Mouse (Mus musculus): ENCODE results near the gene Tmem140.

The Tmem140 gene

DNA sequence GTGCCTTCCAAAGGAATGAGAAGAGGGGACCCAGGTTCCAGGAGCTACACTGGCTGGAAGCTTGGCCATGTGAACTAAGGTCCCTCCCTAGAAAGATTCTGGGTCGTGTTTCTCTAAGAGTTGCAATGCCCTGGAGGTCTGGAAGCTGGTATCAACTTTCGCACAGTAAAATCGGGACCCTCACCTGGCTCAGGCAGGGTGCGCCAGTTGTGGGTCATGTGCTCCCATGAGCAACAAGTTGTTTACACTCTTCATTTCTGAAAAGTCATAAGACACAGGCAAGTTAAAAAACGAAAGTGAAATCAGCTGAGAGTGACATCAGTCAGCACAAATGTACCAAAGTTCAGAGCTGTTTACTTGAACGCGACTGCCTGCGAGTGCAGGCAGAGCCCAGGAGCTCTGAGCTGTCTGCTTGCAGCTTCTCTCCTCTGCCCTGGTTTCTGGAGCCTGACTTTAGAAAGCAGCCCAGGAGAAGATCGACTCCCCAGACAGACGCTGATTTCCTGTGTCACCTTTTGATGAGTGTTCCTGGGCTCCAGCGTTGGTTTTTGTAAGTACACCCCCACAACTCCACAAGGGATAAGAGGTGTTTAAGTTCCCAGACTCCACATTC lies at the start of gene Tmem140:
Gene Tmem140, plus strand, starts transcription at position 356 of the 613 bp plus-strand sequence.
- peak; percentile 57 to 60 for DNase-seq (ENCODE audit: low spot score in 2 of 2)

DNA sequence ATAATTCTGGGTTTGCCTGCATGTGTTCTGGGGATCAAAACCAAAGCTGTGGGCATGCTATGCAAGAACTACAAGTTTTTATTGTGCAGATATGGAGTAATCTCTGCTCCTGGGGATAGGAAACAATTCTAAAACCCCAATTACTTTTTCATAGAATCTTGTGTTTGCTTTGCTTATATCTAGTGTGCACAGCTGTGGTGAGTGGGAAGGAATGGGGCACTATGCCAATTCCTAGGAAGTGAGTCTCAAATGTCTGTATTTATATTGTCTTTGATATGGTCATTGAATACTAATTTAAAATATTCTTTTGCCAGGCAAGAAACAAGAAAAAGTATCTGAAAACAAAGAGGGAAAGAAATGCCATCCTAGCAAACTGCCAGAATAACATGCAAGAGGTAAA lies 38.5 kb upstream of the Tmem140 start:
- no peak for DNase-seq (ENCODE audit: low spot score in 2 of 2)

DNA sequence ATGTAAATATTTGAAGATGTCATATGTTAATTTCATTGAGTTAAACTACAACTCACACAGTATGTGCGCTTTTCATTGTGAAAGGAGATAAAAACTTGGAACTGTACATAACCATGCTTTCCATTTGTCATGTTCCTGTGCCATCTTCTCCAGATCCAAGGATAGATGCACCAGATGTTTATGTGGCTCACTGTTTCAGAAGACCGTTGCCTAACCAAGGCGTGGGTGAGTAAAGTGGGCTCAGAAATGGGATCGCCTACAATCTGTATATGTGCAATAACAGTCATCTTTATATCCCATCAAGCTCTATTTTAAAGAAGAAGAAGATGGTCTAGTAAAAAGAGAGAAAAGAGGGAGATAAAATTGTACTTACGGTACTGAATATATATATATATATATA lies 30.6 kb upstream of the Tmem140 start:
- DNase-seq (ENCODE audit: low spot score in 2 of 2): no peak

DNA sequence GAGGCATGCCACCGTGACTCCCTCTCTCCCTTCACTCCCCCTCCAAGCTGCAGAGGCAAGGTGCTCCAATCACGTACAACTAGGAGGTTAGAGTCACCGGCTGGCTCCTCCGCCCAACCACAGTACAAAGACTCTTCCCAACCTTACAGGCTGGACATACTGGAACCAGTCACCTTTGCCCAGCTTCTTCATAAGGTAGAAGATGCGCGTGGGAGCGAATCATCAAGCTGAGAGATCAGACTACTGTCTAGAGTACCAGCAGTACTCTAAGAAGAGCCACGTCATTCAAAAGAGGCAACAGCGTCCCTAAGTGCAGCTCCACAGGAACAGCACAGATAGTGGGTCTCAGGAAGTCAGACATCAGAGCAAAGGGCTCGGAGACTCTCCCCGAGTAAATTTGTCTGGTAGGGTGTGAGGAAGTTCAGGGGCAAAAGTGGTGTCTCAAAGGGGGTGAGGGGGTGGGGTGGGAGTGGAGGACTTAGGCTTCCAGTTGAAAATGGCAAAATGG lies 1.3 kb upstream of the Tmem140 start:
- peak in 1 of 2 experiments; percentile 27 for DNase-seq (ENCODE audit: low spot score in 2 of 2)

DNA sequence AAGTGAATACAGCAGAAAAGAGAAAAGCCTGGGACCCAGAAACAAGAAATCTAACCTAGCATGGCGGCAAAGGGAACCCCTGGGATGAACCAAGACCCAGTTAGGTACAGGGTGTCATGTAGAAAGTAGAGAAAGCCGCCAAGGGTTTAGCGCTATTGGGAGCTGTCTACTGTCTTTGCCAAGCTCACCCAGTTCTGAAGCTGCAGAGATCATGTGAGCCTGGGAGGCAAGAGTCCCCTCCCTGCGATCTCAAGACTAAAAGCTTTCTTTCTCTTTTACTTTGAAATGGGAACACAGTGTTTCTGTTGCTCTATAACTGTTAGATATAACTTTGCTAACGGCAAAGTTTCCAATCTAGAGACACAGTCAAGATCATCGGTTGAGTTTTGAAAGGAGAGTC lies 565 bp upstream of the Tmem140 start:
- DNase-seq (ENCODE audit: low spot score in 2 of 2): peak; percentile 38 to 45

DNA sequence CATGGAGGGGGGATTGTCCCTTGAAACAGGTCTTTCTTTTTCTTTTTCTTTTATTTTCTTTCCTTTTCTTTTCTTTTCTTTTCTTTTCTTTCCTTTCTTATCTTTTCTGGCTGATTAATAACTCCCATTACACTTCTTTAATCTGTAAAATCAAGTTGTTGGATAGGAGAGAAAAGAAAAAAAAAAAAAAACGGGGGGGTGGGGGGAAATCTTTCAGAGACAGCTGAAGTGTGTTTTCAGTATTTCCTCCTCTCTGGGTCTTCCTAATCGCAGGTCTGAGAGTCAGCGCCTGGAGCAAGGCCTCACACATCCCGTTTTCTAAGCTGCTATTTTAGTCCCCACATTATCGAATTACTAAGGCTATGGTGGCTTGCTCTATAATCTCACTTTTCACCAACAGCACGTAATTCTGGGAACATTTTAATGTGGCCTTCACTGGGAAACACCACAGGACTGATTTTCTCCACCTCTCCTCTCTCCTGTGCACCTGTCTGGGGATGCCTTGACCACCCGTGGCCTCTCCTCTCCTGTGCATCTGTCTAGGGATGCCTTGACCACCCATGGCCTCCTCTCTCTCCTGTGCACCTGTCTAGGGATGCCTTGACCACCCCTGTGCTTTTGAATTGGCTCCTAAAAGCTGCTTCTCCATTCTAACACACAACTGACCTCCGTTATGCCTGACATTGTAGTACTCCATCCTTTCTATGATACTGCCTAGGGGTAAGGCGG lies 1.0 kb downstream of the Tmem140 start:
- no peak for DNase-seq (ENCODE audit: low spot score in 2 of 2)

DNA sequence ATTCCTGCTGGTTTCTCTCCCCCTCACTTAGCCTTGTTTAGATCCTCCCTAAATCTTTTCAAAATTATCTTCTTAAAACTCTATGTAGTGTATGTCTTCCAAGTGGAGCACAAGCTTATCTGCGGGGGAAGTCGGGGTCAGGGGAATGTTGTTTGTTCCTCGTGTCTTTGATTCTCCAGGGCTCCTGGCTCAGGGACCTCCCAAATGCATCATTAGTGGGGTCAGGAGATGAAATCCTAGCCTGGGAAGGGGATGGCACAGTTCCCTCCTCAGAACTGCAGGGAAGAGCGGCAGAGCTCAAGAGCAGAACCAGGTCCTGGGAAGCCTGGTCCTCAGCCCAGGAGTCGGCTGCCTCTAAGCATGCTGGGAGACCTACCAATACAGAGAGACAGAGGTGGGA lies 2.3 kb downstream of the Tmem140 start:
- DNase-seq (ENCODE audit: low spot score in 2 of 2): no peak

DNA sequence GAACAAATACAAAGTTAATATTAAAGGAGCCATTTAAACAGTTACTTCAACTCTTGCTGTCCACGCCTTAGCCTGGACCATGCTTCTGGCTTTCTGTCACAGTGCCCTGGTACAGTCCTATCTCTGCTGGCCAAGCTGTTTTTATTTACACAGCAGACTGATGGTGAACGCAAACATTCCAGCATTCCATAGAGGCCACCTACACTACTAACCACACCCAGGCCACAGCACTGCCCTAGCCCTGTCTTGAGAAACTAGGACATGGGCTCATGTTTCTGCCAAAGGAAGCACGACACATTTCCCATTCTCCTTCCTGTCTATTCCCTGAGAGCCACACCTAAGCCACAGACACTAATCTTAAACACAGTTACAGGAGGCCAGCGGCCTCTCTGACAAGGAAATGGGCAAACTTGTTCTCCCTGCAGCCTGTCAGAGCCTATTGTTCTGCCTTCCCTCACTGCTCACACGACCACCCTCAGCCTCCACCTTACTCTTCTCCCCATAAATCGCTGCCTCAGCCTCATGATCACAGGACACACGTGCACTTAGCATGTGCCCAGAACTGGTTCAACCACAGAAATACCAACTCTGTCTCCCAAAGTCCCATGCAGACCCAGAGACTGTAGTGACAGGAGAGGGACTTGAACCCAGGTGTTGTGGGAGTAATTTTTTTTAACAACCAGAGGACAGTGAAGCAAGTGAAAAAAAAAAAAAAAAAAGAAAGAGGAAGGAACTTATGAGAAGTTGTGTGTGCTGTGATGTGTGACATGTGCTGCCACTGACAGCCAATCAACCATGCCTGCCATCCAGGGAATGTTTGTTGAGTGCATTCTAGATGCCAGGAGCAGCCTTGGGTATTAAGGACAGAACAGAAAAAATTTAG lies 3.0 kb downstream of the Tmem140 start:
- no peak for DNase-seq (ENCODE audit: low spot score in 2 of 2)

DNA sequence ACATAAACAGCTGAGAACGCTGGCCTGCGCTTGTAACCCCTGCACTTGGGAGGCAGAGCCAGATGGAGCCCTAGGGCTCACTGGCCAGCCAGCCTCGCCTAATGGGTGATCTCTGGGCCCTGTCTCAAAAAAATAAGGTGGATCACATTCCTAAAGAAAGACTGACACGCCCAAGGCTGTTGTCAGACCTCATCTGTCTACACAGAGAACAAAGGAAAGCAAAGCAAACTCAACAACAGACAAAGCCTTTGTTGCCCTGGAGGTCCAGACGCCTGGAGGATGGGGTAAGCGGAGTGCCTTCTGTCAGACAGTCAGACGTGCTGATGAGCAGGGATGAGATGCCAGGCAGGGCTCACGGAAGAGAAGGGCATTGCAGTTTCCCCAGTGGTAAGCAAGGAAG lies 3.8 kb downstream of the Tmem140 start:
- no peak for DNase-seq (ENCODE audit: low spot score in 2 of 2)

DNA sequence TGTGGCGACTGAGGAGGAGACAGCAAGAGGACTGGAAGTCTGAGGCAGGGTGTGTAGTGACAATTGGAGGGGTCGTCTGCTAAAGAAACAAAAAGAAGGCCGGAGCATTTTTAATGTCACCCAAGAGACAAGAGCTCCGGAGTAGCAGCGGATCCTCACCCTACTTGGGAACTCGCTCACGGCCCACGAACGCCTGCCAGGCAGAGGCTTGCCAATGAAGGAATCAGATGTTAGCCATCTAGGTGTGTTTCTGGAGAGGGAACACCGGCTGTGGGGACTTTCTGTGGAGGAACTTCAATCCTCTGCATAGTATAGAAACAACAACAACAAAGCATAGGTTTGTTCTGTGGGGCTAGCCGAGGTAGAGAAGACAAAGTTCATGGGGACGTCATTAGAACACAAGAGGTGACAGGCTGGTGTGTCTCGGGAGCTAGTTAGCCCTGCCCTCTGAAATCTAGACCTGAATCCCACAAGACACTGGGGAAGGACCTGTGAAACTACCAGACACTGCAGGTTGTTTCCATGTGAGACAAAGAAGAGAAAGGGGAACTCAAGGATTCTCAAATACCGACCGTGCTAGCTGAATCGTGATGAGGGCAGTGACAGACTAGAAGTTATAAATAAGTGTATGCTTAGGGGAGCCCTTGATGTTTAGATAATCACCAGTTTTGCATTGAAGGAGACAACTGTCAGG lies 4.5 kb downstream of the Tmem140 start:
- DNase-seq (ENCODE audit: low spot score in 2 of 2): no peak

DNA sequence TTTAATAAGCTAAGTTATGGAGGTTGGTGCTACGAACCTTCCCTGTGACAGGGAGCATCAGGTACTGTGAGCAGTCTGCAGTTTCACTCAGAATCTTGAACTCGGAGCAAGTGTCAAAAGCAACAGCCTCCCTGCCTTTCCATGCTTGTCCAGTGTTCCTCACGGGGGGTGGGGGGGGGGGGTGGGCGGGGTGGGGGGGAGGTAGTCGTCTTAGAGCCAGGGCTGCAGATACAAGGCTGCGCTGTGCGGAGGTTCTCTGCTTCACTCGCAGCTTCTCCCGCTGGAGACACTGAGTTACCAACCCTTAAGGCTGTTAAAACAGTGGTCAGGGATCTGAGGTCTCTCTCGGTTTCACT lies 5.0 kb downstream of the Tmem140 start:
- no peak for DNase-seq (ENCODE audit: low spot score in 2 of 2)

DNA sequence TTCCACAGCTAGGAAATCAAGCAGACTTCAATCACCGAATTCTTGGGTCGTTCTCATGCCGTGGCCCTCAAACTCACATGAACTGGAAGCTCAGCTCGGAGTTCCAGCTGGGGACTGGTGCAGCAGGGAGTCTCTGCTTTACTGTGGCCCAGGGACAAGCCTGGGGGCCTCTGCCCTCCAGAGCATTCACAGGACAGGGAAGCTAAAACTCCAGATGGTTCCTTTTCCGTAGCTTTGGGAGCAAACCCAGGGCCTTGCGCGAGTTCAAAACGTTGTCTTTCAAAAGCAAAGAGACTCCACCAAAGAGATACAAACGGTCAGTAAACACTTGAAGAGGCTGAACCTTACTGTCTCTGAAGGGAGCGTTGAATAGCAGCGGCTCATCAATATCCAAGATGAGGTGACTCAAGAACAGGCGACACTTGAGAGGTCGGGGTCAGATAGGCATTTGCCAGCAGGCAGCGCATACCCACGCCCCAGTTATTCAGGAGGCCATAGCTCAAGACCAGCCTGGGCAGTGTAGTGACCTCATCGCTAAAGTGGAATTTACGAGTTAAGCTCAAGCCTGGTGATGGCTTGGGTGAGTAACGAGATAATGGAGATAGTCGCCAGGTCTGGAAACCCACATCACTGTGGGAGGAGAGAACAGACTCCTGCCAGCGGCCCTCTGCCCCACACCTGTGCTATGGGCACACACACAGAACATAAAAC lies 5.7 kb downstream of the Tmem140 start:
- DNase-seq (ENCODE audit: low spot score in 2 of 2): no peak

DNA sequence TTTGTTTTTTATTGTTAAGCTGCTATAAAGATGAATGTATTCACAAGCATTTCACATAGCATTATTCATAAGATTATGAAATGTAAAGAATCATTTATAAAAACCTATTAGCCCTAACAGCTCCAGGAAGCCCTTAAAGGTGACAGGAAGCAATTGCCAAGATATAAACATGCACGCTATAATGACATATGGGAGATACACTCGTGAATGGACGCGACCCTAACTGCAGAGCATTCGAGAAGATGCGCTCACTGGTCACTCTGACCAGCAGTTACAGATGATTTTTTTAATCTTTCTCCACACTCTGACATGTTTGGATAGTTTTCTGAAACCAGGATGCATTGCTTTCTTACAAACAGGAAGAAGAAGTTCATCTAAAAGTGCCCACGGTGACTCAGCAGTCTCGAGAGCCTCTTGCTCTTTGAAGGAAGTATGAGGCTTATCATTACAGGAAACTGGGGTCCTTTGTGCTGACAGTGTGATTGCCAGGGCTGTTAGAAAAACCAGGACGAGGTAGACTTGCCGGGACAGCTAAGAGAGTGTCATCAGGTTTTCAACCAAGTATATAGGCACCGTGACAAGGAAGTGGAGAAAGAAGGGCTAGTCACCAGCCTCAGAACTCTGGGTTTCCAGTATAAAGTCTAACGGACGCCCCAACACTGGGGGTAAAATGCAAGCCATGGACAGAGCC lies 6.4 kb downstream of the Tmem140 start:
- peak; percentile 45 to 66 for DNase-seq (ENCODE audit: low spot score in 2 of 2)

DNA sequence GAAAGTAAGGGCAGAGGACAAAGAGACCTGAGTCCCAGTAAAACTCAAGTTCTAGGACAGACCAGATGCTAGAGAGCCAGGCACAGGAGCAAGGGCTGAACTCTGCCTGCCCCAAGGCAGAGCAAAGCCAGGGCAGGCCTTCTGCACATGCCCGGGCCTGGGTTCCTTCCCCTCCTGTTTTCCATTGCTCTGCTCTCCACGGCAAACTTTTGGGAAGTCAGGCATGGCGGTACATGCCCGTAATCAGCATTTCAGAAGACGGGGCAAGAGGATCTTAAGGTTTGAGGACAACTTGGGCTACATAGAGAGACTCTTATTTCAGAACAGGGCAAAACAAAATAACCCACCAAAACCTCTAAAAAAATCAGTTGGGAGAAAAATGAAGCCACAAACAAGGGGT lies 7.2 kb downstream of the Tmem140 start:
- no peak for DNase-seq (ENCODE audit: low spot score in 2 of 2)

DNA sequence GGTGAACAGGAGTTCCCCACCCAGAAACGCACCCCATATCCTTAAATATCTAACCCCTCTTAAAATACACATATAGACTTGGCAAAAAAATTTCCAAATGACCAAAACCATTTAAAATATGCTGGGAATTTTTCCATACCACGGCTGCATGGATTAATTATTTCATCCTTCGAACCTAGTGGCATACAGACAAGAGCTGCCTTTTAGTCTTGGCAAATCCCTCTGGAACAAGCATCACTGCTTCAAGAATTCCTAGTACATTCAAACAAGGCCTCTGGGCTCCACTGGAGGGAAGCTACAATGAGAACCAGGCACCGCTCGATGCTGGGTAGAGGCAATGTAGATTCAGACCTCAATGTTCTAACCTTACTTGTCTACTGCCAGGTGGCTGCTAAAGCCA lies 7.8 kb downstream of the Tmem140 start:
- no peak for DNase-seq (ENCODE audit: low spot score in 2 of 2)

DNA sequence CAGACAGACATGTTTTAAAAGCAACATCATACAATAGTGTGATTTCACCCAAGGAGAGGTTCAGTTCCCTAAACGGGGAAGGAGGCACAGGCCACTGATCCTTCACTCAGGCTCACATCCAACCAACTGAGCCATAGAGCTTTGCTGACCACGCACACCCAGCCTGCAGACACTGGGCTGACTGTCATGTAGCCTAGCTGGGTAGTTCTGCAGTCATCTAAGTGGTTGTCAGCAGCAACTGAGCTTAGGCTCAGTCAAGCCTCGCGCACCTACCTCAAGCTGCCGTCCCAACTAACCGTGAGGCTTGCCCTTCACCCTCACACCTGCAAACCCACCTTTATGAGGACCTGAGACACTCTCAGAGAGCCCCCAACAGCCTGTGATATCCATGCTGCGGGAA lies 9.0 kb downstream of the Tmem140 start:
- DNase-seq (ENCODE audit: low spot score in 2 of 2): no peak

DNA sequence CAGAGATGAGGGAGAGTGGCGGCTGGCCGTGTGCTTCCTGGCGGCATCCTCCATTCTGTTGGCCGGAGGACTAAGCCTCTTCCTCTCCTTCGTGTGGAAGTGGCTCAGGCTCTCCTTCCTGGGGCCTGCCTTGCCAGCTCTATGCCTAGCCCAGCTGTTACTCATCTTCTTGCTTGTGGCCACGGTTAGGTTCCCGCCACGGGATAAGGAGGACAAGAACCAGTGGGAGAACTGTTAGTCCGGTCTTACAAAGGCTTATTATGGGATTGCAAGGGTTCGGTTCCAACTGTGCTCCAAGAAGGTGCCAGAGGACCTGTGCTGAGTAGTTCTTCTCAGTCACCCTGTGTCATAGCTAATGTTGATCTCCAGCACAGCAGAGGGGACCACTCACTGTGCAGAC lies 9.9 kb downstream of the Tmem140 start:
- no peak for DNase-seq (ENCODE audit: low spot score in 2 of 2)

DNA sequence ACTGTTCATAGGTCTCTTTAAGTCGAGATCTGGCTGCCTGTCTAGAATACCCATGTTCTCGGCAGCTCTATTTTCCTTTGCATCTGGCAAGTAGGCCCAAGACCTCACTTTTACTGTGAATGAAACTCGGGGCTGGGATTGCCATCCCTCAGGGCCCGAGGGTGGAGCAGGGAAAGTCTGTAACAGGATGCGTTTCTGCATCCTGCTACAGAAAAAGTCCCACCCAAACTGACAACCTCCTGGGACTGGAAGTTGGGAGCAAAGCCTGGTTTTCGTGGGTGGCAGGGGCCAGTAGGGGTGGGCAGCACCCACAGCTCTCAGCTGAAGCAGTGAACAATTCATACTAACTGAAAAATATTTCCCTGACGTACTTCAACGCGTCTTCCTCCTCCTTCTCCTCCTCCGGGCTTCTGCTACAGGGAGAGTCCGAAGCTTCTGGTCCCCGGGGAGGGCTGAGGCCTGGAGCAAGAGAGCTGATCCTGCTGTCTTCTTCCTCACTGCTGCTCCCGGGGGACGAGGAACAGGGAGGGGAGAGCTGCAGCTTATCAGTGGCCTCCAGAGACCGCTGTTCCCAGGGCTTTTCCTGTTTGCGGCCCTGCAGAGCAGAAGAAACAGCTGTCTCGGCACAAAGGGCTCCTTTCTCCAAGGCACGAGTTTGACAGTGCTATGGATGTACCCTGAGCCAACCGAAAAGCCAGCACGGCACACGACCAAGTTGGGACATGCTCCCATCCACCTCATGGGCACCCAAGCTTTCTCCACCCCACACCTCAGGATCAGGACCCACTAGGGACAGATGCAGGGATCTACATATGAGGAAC lies 11.4 kb downstream of the Tmem140 start:
- peak; percentile 39 to 65 for DNase-seq (ENCODE audit: low spot score in 2 of 2)

DNA sequence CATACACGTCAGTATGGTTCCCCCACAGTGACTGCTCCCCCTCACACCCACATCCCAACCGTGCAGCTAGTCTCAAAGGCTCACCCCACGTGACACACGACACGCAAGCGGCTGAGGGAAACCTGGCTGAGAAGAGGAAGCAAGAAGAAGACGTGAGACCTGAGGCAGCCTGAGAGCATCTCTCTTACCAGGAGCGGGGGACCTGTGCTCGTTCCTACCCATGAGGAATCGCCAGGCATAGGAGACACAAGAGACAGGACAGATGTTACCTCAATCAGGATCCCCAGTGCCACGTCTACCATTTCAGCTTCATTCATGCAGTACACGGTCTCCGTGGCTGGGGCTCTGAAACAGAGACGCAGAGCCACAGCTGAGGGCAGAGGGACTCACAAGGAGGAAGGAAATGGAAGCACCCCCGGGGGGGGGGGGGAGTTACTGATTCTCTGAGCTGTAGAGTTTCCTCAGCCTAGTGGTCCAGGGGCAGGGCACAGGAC lies 12.4 kb downstream of the Tmem140 start:
- DNase-seq (ENCODE audit: low spot score in 2 of 2): peak; percentile 73
